Mouse (Mus musculus): Measurements from ENCODE around the gene Rb1.

DNA sequence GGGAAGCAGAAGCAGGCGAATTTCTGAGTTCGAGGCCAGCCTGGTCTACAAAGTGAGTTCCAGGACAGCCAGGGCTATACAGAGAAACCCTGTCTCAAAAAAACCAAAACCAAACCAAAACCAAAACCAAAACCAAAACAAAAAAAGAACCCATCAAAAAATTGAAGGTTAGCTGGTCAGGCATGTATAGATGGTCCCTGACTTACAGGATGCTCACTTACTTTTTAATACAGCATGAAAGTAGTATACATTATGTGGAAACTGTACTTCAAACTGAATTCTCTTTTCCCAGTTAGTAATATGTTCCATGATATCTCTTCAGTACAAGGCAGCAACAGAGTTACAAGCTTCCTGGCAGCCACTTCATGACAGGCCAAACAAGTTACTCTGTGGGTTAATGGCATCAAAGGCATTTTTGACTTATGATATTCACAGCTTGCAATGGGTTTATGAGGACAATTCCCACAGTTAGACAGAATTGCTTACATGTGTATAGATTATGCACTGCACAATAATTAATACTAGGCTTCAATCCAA, 81.5 kb downstream of the Rb1 start:
- TF ChIP-seq EP300 (IDR thresholded peaks at IDR 0.05; ENCODE audit: low read depth) (no peak), CTCF (IDR thresholded peaks at IDR 0.05; ENCODE audit: low read depth) (no peak)

Measured in heart, postnatal 0 days (tissue).